Mouse (Mus musculus) retina, embryonic 14.5 days (tissue): Measurements from ENCODE around the gene St3gal4.
A peak's percentile ranks its signal among the peaks of the same experiment; 100 is the strongest.

Experiments
- DNase-seq: peaks from one replicate; pipeline ENCODE4 v3.0.0-alpha.2; 2015; ENCODE audit warnings: low spot score

The St3gal4 gene

GRCm38 (mm10) chr9:35004113-35004512, 115.0 kb downstream of the St3gal4 start:
- DNase-seq: no peak

- DNase-seq: peak; percentile 20
These were observed 120.9 kb downstream of the St3gal4 start for GRCm38 (mm10) chr9:34997880-34998865.
